Mouse (Mus musculus) skeletal muscle tissue, adult 2 months (tissue): ENCODE results near the gene Hyal1.

ENCODE experiments used
- DNase-seq: peaks from one replicate; pipeline ENCODE4 v3.0.0-alpha.2; 2012; ENCODE audit warnings: low read depth, low spot score

The Hyal1 gene

DNA sequence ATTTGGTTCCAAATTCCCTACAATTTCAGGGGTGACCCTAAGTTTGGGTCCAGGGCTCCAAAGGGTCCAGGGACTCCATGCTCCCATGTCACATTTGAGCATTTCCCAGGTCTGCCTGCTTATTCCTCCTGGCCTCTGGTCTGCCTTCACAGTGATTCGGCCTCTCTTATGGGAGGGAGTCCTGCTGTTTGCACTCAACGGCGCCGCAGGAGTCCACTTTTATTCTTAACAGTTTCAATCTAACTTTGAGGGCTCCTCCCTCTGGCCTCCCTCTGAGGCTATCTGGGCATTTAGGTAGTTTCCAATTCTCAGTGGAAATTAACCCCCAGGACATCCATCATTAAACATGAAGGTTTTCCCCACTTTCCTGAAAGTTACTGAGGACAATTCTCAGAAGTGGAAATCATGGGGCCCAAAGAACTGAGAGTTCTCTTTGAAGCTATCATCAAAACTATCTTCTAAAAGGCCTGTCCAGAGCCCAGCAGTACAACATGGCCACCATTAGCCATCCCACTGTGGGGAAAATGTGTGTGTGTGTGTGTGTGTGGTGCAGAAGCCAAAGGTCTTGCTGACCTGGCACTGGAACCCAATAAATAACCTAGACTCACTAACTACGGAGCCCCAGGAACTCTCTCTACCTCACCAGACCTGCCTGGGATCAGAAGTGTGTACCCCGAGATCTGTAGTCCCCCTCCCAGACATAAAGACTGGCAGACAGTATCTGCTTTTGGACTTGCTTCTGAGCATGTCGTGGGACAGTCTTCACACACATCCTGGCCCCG is 17.7 kb downstream of the Hyal1 start:
- DNase-seq, result no peak

DNA sequence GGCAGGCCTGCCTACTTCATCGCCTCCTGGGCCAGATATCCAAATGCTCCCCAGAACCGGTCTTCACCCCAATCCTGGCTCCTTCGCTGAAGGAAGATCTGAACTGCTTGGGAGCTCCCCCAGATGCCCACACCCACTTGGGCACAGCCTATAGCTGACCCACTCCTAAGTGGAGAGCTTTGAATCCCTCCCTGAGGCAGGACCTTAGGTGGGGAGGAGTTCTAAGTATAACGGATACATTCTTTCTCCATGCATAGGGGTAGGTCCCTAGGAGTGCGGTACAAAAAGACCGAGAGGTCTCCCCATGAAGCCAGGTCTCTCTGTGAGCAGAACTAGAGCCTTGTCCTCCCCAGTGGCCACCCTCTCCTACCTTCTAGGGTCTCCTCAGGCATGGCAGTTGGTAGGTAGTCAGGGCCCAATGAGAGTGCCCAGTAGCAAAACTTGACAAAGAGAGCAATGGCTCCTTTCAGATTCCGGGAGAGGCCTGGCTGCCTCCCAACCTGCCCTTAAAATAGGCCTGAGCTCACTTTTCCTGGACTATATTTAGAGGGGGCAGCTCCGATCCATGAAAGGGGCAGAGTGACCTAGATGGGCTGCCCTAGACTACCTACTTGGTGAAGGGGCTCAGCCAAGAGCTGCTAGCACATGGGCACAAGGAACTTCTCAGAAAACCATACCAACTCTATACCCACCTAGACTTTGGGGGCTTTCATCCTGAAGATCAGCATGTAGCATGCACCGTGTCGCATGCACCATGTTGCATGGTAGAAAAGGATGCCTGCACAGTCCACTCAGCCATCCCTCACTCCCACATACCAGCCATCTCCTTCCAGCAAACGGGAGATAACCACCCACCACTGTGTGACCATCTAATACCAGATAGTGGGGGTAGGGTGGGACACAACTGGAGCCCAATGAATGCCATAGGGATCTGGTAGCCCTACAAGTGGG is 20.2 kb downstream of the Hyal1 start:
- DNase-seq, result peak; percentile 84

GRCm38 (mm10) chr9:107598385-107598784 is 21.7 kb downstream of the Hyal1 start:
- no peak for DNase-seq

GRCm38 (mm10) chr9:107599433-107599832 is 22.7 kb downstream of the Hyal1 start:
- no peak for DNase-seq

GRCm38 (mm10) chr9:107599842-107600241 is 23.1 kb downstream of the Hyal1 start:
- no peak for DNase-seq

DNA sequence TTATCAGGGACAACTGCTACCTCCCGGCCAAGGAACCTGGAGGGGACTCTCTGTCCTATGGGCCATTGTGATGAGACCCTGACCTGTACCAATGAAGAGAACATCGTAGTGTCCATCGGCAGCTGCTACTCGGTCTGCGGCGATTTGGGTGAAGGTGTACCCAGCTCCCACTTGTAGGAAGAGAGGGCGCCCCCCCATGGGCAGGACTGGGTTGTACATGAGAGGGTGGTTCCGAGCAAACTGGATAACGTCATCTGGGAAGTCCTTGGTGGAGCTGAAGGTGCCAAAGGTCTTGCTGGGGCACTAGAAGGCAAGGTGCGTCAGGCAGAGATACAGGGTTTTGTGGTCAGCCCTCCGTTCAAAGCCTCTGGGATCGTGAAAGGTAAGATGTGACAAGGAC is 24.0 kb downstream of the Hyal1 start:
- no peak for DNase-seq

DNA sequence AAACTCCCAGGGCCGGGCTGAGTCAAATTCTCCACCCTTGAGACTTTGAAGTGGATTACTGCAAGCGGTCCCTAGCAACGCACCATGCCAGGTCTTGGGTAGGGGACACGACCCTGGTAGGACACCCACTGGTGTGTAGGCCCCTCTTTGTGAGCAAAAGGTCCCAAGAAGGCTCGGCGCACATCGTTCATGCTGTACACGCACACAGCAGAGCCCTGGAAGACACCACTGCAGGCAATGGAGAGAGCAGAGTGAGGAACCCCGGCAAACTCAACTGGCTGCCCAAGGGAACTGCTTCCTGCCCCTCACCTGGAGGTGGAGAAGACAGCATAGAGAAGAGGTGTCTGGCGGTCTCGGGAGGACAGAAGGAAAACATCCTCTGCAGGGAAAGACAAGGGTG is 24.5 kb downstream of the Hyal1 start:
- DNase-seq, result no peak

DNA sequence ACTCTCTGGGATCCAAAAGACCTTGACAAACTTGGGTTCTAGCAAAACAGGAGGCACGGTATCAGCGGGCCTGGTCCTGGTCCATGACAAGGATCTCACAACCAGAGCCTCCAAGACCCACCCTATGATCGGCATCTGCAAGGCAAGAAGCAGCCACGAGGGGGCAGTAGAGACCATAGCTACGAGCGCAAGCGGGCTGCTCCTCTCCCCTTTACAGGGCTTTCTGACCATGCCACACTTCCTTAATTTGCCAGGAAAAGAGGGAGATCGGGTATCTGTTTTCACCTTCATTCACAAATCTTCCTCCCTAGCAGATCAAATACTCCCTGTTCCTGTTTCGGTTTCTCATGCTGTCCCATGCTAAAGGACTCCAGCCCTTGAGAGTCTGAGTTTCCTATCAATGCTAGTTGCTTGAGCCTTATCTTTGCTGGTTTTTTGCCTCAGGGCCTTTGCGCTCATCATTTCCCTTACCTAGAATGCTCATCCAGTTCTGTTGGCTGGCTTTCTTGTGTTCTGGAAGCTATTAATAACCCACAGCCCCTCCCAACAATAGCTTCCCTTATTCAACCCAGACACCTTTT is 25.4 kb downstream of the Hyal1 start:
- DNase-seq, result peak; percentile 91

- DNase-seq, result no peak
Measured at GRCm38 (mm10) chr9:107603251-107603650, 26.5 kb downstream of the Hyal1 start.

DNA sequence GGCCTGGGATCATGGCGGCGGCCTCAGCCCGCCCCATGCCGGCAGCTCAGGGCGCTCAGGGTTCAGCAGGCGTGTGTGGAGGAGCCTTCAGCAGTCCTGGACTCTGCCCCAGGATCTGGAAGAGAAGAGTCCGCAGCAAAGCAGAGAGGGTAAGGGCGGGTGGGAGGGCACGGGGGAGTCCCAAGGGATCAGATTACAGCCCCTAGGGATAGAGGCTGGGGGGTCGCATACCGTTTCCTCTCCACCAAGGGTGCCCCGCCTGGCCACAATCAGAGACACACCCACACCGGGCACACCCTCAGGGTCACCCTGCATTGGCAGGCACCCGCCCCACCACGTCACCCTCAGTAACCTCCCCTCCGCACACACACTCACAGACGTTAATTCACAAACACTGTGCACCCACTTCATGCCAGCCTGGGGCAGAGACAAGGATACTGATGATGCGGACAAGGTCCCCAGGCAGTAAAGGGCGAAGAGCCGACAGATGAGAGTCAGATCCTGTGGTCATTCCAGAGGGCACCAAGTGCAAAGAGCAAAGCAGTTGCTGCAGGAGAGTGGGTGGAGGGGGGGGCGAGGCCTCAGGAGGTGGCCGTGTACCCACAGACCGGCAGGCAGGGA is 28.4 kb downstream of the Hyal1 start:
- no peak for DNase-seq

GRCm38 (mm10) chr9:107606591-107606990 is 29.9 kb downstream of the Hyal1 start:
- no peak for DNase-seq

DNA sequence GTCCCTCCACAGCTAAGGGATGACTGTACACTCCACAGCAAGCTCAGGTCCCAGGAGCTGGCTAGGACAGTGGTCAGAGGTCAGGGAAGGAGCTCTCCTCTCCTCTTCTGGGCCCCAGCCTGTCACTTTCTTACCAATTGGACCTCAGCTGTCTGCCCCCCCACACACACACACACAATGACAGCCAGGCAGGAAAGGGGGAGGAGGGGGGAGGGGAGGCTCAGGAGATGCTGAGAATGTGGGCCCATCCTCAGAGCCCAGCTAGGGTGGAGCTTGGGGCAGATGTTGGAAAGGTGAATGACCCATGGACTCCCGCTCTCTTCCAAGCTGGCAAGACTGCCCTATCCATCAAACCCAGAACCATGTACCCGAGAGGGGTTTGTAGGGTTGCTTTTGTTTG is 30.3 kb downstream of the Hyal1 start:
- DNase-seq, result no peak

- no peak for DNase-seq
Measured at GRCm38 (mm10) chr9:107607653-107608245, 31.0 kb downstream of the Hyal1 start.

DNA sequence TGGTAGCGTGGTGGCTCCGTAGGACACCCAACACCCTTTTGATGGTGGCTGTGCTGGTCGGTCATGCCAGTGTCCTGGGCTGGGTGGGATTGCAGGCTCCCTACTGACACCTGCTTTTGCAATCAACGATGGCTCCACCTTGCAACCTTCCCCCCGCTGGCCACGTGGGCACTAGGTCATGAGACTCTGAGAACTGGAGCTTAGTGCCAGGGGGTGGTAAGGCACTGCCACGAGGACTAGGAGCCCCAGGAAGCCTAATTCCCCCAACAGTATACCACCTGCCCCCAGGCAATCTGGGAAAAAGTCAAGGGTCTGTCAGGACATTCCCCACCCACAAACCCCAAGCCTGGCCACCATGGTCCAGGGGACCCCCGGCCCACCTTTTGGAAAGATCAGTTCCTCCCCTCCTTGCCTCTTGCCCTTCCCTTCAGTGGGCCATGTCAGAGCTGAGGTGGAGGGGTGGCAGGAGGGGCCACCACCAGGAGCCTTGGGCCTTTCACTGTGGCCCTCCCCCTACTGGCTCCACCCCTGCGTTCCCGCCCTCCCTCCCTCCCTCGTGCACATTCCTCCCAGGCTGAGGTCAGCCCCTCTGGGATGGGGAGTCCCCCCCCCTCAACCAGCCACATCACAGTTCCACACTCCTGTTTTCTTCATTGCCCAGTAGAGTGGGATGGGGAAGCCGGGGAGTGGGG is 32.2 kb downstream of the Hyal1 start, which contains the start of gene Sema3b:
Sema3b (minus strand) TSS at position 489 of the 692 bp plus-strand sequence.
- peak; percentile 68 for DNase-seq

DNA sequence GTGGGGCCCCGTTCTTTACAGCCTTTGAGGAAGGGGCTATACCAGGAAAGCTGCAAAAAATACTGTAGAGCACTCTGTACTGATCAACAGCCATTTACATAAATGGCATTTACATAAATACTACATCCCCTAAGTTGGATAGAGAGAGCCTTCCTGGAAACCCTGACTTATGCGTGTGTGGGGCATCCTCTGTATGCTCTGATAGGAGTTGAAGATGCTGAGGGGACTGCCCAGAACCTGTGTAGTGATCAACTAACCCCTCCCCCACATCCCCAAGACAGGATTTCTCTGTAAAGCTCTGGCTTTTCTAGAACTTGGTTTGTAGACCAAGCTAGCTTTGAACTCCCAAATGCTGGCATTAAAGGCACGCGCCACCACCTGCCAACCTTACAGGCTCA is 32.7 kb downstream of the Hyal1 start:
- DNase-seq, result no peak

DNA sequence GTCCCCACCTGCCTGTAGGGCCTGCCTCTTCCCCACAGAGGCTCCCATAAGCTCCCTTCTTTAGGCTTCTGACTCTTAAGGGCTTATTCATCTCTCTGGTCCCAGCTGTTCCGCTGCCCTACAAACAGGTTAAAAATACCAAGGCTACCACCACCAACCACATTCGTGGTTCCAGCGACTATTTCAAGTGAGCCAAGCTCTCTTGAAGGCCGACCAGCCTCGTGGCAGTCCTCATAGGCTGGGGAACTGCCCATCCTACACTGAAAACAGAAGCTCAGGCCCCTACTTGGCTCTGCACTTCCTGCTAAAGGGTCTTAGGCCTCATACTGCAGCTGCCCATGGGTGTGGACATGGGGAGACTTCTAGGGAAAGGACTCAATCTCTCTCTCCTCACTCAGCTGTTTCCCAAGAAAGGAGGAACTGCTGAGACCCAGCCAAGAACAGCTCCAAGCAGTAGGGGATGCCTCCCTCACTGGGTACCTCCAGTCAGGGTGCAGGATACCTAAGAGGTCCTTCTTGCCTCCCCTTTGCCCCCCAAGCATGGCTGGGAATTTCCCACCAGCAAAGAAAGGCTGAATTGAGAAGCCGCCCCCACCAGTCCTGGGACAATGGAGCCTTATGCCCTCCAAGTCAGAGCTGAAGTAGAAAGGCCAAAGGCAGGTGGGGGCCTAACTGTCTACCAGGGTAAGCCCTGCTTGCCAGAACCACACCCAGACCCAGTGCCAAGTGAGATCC is 34.9 kb downstream of the Hyal1 start:
- no peak for DNase-seq

DNA sequence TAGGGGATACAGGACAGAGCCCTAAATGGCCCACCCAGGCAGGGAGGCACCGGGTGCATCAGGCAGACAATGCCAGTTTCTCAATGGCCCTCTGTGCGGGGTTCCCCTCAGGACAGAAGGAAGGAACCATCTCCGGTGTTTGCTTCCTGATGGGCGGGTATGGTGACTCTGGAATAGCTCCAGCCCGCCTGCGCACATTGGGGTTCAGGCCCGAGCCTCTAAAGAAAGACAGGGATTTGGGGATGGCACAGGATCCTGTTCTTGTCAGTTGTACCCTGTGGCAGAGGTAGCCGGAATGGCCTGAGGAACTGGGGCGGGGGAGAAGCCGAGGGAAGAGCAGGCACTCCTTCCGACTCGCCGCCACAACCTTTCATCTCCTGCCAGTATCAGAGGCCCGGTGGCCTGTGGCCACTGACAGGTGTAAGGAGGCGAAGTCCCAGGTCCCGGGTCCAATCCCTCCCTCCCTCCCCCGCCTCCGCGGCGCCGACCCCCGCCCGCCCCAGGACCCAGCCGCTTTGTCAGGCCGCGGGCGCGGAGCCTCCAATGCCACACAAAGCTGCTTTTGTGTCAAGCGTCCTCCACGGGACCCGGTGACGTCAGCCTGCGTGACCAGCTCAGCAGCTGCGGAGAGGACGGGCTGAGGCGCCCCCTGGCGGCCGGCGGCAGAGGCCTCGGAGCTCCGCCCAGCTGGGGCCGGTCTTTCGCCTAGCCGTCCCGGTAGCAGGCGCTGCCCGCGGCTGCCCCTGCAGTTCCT is 35.6 kb downstream of the Hyal1 start:
- DNase-seq, result peak; percentile 97

- DNase-seq, result no peak
Measured at GRCm38 (mm10) chr9:107612945-107613569, 36.3 kb downstream of the Hyal1 start.

DNA sequence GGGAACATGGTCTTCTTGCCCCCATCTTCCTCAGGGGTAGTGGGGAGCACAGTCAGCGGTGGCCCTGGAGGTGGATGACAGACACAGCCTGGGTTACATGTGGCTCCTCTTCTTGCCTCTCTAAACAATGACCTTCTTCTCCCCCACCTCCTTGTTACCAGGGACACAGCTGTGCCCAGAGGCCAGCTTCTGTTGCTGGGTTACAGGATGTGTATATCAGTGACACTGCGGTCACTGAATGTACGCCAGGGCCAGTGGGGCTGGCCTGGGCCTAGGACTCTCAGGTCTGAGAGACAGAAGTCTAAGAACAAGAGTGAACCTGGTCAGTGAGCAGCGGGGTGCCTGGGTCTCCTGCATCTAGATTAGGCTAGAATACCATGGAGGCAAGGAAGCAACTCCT is 38.3 kb downstream of the Hyal1 start:
- DNase-seq, result no peak
